Mouse (Mus musculus): ENCODE measurements around the gene Adarb1. TPM values are rescaled to one million over a fixed set of nuclear protein-coding genes. Genes with fewer than 3 reads are reported as not detected.

The Adarb1 gene
- polyA plus RNA-seq, 1 experiment, result 11.5 TPM

- TF ChIP-seq CTCF (IDR thresholded peaks at IDR 0.05; ENCODE audit: borderline replicate concordance, insufficient read depth, low read length) (no peak), POLR2A (IDR thresholded peaks at IDR 0.05; ENCODE audit: low read depth, low read length) (no peak)
- H3K27ac ChIP-seq (ENCODE audit: insufficient read depth, low read length), result peak overlapping the region; percentile 70; the same call in 1 of the 2 replicates
- no peak overlapping the region for H3K4me3 ChIP-seq (ENCODE audit: insufficient read depth, low read length)
- H3K4me1 ChIP-seq (ENCODE audit: control insufficient read depth, insufficient read depth, low read length), result peaks cover 8% of the 10 kb centered on the region
Observed at GRCm38 (mm10) chr10:77450159-77450464, 32.0 kb upstream of the Adarb1 start.

GRCm38 (mm10) chr10:77449315-77450158 lies 31.5 kb upstream of the Adarb1 start:
- Histone ChIP-seq H3K4me3 (ENCODE audit: insufficient read depth, low read length) (peak overlapping the region; percentile 10; the same call in 1 of the 2 replicates), H3K4me1 (ENCODE audit: control insufficient read depth, insufficient read depth, low read length) (peaks cover 8% of the 10 kb centered on the region), H3K27ac (ENCODE audit: insufficient read depth, low read length) (peak overlapping the region; percentile 70)
- TF ChIP-seq POLR2A (IDR thresholded peaks at IDR 0.05; ENCODE audit: low read depth, low read length) (no peak), CTCF (IDR thresholded peaks at IDR 0.05; ENCODE audit: borderline replicate concordance, insufficient read depth, low read length) (no peak)

- peak overlapping the region; percentile 63 for H3K27ac ChIP-seq (ENCODE audit: insufficient read depth, low read length)
Observed at GRCm38 (mm10) chr10:77448698-77449247, 30.7 kb upstream of the Adarb1 start.

GRCm38 (mm10) chr10:77448209-77448608 lies 30.1 kb upstream of the Adarb1 start:
- H3K4me3 ChIP-seq (ENCODE audit: insufficient read depth, low read length), result no peak overlapping the region
- peaks cover 8% of the 10 kb centered on the region for H3K4me1 ChIP-seq (ENCODE audit: control insufficient read depth, insufficient read depth, low read length)
- no peak overlapping the region for H3K27ac ChIP-seq (ENCODE audit: insufficient read depth, low read length)
- TF ChIP-seq POLR2A (IDR thresholded peaks at IDR 0.05; ENCODE audit: low read depth, low read length) (no peak), CTCF (IDR thresholded peaks at IDR 0.05; ENCODE audit: borderline replicate concordance, insufficient read depth, low read length) (no peak)

More at GRCm38 (mm10) chr10:77448698-77449247, 30.7 kb upstream of the Adarb1 start:
- Histone ChIP-seq H3K4me1 (ENCODE audit: control insufficient read depth, insufficient read depth, low read length) (peaks cover 8% of the 10 kb centered on the region), H3K4me3 (ENCODE audit: insufficient read depth, low read length) (no peak overlapping the region)
- TF ChIP-seq POLR2A (IDR thresholded peaks at IDR 0.05; ENCODE audit: low read depth, low read length) (no peak), CTCF (IDR thresholded peaks at IDR 0.05; ENCODE audit: borderline replicate concordance, insufficient read depth, low read length) (no peak)

- Histone ChIP-seq H3K4me3 (ENCODE audit: insufficient read depth, low read length) (no peak overlapping the region), H3K27ac (ENCODE audit: insufficient read depth, low read length) (no peak overlapping the region), H3K4me1 (ENCODE audit: control insufficient read depth, insufficient read depth, low read length) (peaks cover 8% of the 10 kb centered on the region)
- no peak for TF ChIP-seq POLR2A (IDR thresholded peaks at IDR 0.05; ENCODE audit: low read depth, low read length)
- TF ChIP-seq CTCF (IDR thresholded peaks at IDR 0.05; ENCODE audit: borderline replicate concordance, insufficient read depth, low read length), result no peak
Observed at GRCm38 (mm10) chr10:77447755-77448154, 29.7 kb upstream of the Adarb1 start.

GRCm38 (mm10) chr10:77442250-77442649 lies 24.2 kb upstream of the Adarb1 start:
- TF ChIP-seq POLR2A (IDR thresholded peaks at IDR 0.05; ENCODE audit: low read depth, low read length) (no peak), CTCF (IDR thresholded peaks at IDR 0.05; ENCODE audit: borderline replicate concordance, insufficient read depth, low read length) (no peak)
- Histone ChIP-seq H3K4me3 (ENCODE audit: insufficient read depth, low read length) (no peak overlapping the region), H3K4me1 (ENCODE audit: control insufficient read depth, insufficient read depth, low read length) (no peaks in the 10 kb centered on the region), H3K27ac (ENCODE audit: insufficient read depth, low read length) (no peak overlapping the region)

- H3K4me1 ChIP-seq (ENCODE audit: control insufficient read depth, insufficient read depth, low read length), result no peaks in the 10 kb centered on the region
- no peak overlapping the region for H3K4me3 ChIP-seq (ENCODE audit: insufficient read depth, low read length)
- H3K27ac ChIP-seq (ENCODE audit: insufficient read depth, low read length), result no peak overlapping the region
- TF ChIP-seq POLR2A (IDR thresholded peaks at IDR 0.05; ENCODE audit: low read depth, low read length) (no peak), CTCF (IDR thresholded peaks at IDR 0.05; ENCODE audit: borderline replicate concordance, insufficient read depth, low read length) (no peak)
Observed at GRCm38 (mm10) chr10:77441812-77442211, 23.7 kb upstream of the Adarb1 start.

- no peak for TF ChIP-seq POLR2A (IDR thresholded peaks at IDR 0.05; ENCODE audit: low read depth, low read length)
- no peak for TF ChIP-seq CTCF (IDR thresholded peaks at IDR 0.05; ENCODE audit: borderline replicate concordance, insufficient read depth, low read length)
- H3K4me3 ChIP-seq (ENCODE audit: insufficient read depth, low read length), result no peak overlapping the region
Observed at GRCm38 (mm10) chr10:77440841-77441755, 23.0 kb upstream of the Adarb1 start.

GRCm38 (mm10) chr10:77440286-77440685 lies 22.2 kb upstream of the Adarb1 start:
- Histone ChIP-seq H3K27ac (ENCODE audit: insufficient read depth, low read length) (no peak overlapping the region), H3K4me3 (ENCODE audit: insufficient read depth, low read length) (no peak overlapping the region)

More at GRCm38 (mm10) chr10:77440841-77441755, 23.0 kb upstream of the Adarb1 start:
- no peak overlapping the region for H3K27ac ChIP-seq (ENCODE audit: insufficient read depth, low read length)
- H3K4me1 ChIP-seq (ENCODE audit: control insufficient read depth, insufficient read depth, low read length), result no peaks in the 10 kb centered on the region

More at GRCm38 (mm10) chr10:77440286-77440685, 22.2 kb upstream of the Adarb1 start:
- no peaks in the 10 kb centered on the region for H3K4me1 ChIP-seq (ENCODE audit: control insufficient read depth, insufficient read depth, low read length)
- TF ChIP-seq POLR2A (IDR thresholded peaks at IDR 0.05; ENCODE audit: low read depth, low read length) (no peak), CTCF (IDR thresholded peaks at IDR 0.05; ENCODE audit: borderline replicate concordance, insufficient read depth, low read length) (no peak)
